Mouse (Mus musculus): Measurements from ENCODE around the gene Pgls. TPM values are rescaled to one million over a fixed set of nuclear protein-coding genes. Genes with fewer than 3 reads are reported as not detected.

Pgls gene
- polyA plus RNA-seq, 1 experiment from 2014 or later = 127 TPM

- ChIA-PET CTCF (interaction anchor here (1.6 to 5.6 kb wide), 3 partner anchors 33 to 54 kb away, joined by 5 to 49 read pairs (median 19); partner anchors contain the start of genes Colgalt1 and Pgls), POLR2A (interaction anchor here (3.1 kb wide), 1 partner anchor 34 kb away, joined by 7 read pairs; the partner anchor contains the start of gene Pgls)
- no peaks in the 10 kb centered on the region for H3K27me3 ChIP-seq
- in situ Hi-C loops (cut with MboI; ENCODE audit: low pct_unique_long_range_greater_than_20kb) = no loop called here
- TF ChIP-seq CTCF (IDR thresholded peaks at IDR 0.05) = no peak
- DNase-seq (ENCODE audit: low read depth, low spot score) (no peak), ATAC-seq (peak; percentile 15)
Observed at GRCm38 (mm10) chr8:71558071-71558957, 33.7 kb upstream of the Pgls start, which contains the start of gene Tmem221. TSS of gene Tmem221 (minus strand) at chr8:71558871.

DNA sequence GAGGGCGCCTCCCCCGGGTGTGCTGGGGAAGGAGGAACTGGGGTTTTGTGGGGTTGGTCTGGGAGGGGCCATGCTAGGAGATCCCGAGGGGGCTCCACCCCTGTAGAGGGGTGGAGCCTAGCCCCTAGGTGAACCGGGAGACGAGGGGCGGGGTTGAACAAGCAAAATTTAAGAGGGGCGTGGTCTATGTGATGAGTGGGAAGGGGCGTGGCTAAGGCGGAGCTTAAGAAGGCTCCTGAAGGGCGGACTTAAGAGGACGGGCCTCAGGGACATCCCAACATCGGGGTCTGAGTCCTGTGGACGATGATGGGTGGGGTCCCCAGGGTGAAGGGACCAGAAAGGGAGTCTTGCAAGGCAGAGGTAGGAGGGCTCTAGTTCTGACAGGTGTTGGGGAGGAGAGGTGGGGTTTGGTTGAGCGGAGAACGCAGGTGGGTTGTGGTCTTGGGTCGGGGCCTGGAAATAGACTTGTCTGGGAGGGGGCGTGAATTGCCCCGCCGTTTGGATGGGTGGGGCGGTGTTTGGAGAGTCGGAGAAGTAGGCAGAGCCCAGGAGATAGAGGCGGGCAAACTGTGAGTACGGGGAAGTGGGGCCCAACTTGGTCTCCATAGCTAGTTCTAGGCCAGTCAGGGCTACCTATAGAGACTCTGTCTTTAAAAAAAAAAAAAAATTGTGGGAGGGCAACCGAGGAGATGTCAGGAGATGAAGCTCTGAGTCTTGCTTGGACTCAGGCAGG, 32.9 kb upstream of the Pgls start:
- TF ChIP-seq CTCF (IDR thresholded peaks at IDR 0.05) = no peak
- ChIA-PET CTCF (interaction anchor here (1.6 to 5.6 kb wide), 3 partner anchors 32 to 53 kb away, joined by 5 to 49 read pairs (median 19); partner anchors contain the start of genes Colgalt1 and Pgls), POLR2A (interaction anchor here (0.6 to 3.1 kb wide), 3 partner anchors 10 to 57 kb away, joined by 3 to 7 read pairs (median 3); partner anchors contain the start of gene Pgls)
- DNase-seq (ENCODE audit: low read depth, low spot score) = no peak
- in situ Hi-C loops (cut with MboI; ENCODE audit: low pct_unique_long_range_greater_than_20kb) = no loop called here
- H3K27me3 ChIP-seq = no peaks in the 10 kb centered on the region
- ATAC-seq = peak; percentile 57

DNA sequence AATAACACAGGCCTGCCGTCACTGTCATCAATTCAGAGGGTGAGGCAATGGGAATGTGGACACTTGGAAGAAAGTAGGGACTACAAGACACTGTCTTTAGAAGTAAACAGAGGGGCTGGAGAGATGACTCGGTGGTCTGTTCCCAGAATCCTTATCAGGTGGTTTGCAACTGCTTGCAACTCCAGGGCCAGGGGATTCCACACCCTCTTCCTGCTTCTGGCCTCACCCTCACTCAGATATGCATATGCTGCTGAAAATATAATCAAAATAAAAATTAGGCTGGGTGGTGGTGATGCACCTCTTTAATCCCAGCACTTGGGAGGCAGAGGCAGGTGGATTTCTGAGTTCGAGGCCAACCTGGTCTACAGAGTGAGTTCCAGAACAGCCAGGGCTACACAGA, 31.9 kb upstream of the Pgls start:
- POLR2A ChIA-PET = interaction anchor here (3.1 kb wide), 1 partner anchor 32 kb away, joined by 7 read pairs; the partner anchor contains the start of gene Pgls

GRCm38 (mm10) chr8:71560765-71561164, 31.2 kb upstream of the Pgls start:
- no peak for TF ChIP-seq CTCF (IDR thresholded peaks at IDR 0.05)
- POLR2A ChIA-PET = interaction anchor here (0.5 to 2.2 kb wide), 3 partner anchors 31 to 39 kb away, joined by 3 to 12 read pairs (median 6); partner anchors contain the start of gene Pgls
- ATAC-seq (no peak), DNase-seq (ENCODE audit: low read depth, low spot score) (no peak)
- H3K27me3 ChIP-seq = no peaks in the 10 kb centered on the region
- CTCF ChIA-PET = interaction anchor here (1.1 to 5.6 kb wide), 9 partner anchors 9 to 112 kb away, joined by 4 to 49 read pairs (median 11); partner anchors contain the start of genes Colgalt1 and Pgls
- in situ Hi-C loops (cut with MboI; ENCODE audit: low pct_unique_long_range_greater_than_20kb) = loop anchor here (5.0 kb wide), 2 partner anchors 42 to 102 kb away; no protein-coding TSS in a partner anchor

More for the DNA sequence above, 31.9 kb upstream of the Pgls start:
- DNase-seq (ENCODE audit: low read depth, low spot score) (no peak), ATAC-seq (no peak)
- no peaks in the 10 kb centered on the region for H3K27me3 ChIP-seq
- no peak for TF ChIP-seq CTCF (IDR thresholded peaks at IDR 0.05)
- in situ Hi-C loops (cut with MboI; ENCODE audit: low pct_unique_long_range_greater_than_20kb) = loop anchor here (5.0 kb wide), 2 partner anchors 42 to 102 kb away; no protein-coding TSS in a partner anchor
- CTCF ChIA-PET = interaction anchor here (2.6 to 5.6 kb wide), 5 partner anchors 9 to 100 kb away, joined by 9 to 49 read pairs (median 19); partner anchors contain the start of genes Colgalt1 and Pgls

DNA sequence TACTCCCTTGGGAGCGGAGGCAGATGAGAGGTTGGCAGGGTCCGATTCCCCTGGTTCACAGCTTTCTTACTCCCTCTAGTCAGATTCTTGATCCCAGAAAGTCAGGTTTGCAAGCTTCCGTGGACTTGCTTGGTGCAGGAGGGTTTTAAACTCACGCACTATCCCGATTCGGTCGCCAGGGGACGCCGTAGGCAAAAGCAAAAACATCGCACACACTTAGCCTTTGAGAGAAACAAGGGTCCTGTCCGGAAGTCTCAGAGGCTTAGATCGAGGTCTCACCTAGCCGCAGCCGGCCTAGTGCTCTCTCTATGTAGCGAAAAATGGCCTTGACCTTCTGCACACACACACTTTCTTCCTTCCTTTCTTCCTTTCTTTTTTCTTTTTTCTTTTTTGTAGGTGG, 30.6 kb upstream of the Pgls start:
- POLR2A ChIA-PET = interaction anchor here (0.5 to 2.2 kb wide), 3 partner anchors 30 to 38 kb away, joined by 3 to 12 read pairs (median 6); partner anchors contain the start of gene Pgls
- peak; percentile 22 for ATAC-seq
- DNase-seq (ENCODE audit: low read depth, low spot score) = no peak
- CTCF ChIA-PET = interaction anchor here (1.1 to 5.6 kb wide), 12 partner anchors 9 to 111 kb away, joined by 4 to 49 read pairs (median 10); partner anchors contain the start of genes Colgalt1 and Pgls
- no peak for TF ChIP-seq CTCF (IDR thresholded peaks at IDR 0.05)
- in situ Hi-C loops (cut with MboI; ENCODE audit: low pct_unique_long_range_greater_than_20kb) = loop anchor here (5.0 kb wide), 2 partner anchors 41 to 101 kb away; no protein-coding TSS in a partner anchor
- H3K27me3 ChIP-seq = no peaks in the 10 kb centered on the region

- CTCF ChIA-PET = interaction anchor here (0.9 to 5.6 kb wide), 16 partner anchors 7 to 100 kb away, joined by 3 to 49 read pairs (median 6); partner anchors contain the start of gene Pgls
- in situ Hi-C loops (cut with MboI; ENCODE audit: low pct_unique_long_range_greater_than_20kb) = loop anchor here (5.0 kb wide), 2 partner anchors 40 to 100 kb away; no protein-coding TSS in a partner anchor
- TF ChIP-seq CTCF (IDR thresholded peaks at IDR 0.05) = no peak
- ATAC-seq (no peak), DNase-seq (ENCODE audit: low read depth, low spot score) (no peak)
- no peaks in the 10 kb centered on the region for H3K27me3 ChIP-seq
- POLR2A ChIA-PET = interaction anchor here (1.8 to 2.2 kb wide), 3 partner anchors 29 to 37 kb away, joined by 6 to 15 read pairs (median 12); partner anchors contain the start of gene Pgls
Observed at GRCm38 (mm10) chr8:71562751-71563150, 29.2 kb upstream of the Pgls start.

- no peaks in the 10 kb centered on the region for H3K27me3 ChIP-seq
- no peak for TF ChIP-seq CTCF (IDR thresholded peaks at IDR 0.05)
- in situ Hi-C loops (cut with MboI; ENCODE audit: low pct_unique_long_range_greater_than_20kb) = loop anchor here (5.0 kb wide), 2 partner anchors 38 to 98 kb away; no protein-coding TSS in a partner anchor
- DNase-seq (ENCODE audit: low read depth, low spot score) (no peak), ATAC-seq (no peak)
- ChIA-PET POLR2A (interaction anchor here (1.8 kb wide), 1 partner anchor 31 kb away, joined by 15 read pairs; no protein-coding TSS in a partner anchor), CTCF (interaction anchor here (1.1 to 5.6 kb wide), 3 partner anchors 27 to 97 kb away, joined by 6 to 49 read pairs (median 12); partner anchors contain the start of gene Pgls)
Observed at GRCm38 (mm10) chr8:71563992-71564391, 28.0 kb upstream of the Pgls start.

DNA sequence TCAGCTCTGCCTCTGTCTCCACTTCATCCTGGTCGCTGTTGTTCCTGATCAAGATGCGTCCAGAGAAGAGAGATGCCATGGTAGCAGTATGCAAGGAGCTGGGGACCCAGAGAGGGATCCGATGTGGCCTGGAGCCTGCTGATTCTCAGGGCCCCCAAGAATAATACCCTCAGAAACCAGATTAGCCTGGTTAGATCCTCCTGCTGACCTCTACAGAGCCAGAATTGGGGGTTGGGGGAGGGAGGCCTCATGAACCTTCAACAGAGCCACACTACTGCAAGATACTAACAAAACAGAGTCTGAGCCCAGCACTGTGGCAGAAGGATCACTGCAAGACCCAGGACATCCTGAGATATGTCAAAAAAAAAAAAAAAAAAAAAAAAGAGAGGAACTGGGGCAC, 25.5 kb upstream of the Pgls start, which contains the start of gene Nxnl1:
TSS of gene Nxnl1 (minus strand) at position 101 of the 400 bp plus-strand sequence.
- no peak for TF ChIP-seq CTCF (IDR thresholded peaks at IDR 0.05)
- DNase-seq (ENCODE audit: low read depth, low spot score) (no peak), ATAC-seq (no peak)
- no peaks in the 10 kb centered on the region for H3K27me3 ChIP-seq
- POLR2A ChIA-PET = no interaction called here
- CTCF ChIA-PET = interaction anchor here (1.5 kb wide), 1 partner anchor 94 kb away, joined by 6 read pairs; no protein-coding TSS in a partner anchor
- in situ Hi-C loops (cut with MboI; ENCODE audit: low pct_unique_long_range_greater_than_20kb) = no loop called here

- no peak for ATAC-seq
- H3K27me3 ChIP-seq = no peaks in the 10 kb centered on the region
- ChIA-PET POLR2A (interaction anchor here (4.0 kb wide), 1 partner anchor 27 kb away, joined by 12 read pairs; no protein-coding TSS in a partner anchor), CTCF (interaction anchor here (1.4 to 2.4 kb wide), 4 partner anchors 25 to 93 kb away, joined by 3 to 9 read pairs (median 6); no protein-coding TSS in a partner anchor)
- no peak for TF ChIP-seq CTCF (IDR thresholded peaks at IDR 0.05)
- in situ Hi-C loops (cut with MboI; ENCODE audit: low pct_unique_long_range_greater_than_20kb) = no loop called here
- no peak for DNase-seq (ENCODE audit: low read depth, low spot score)
Observed at GRCm38 (mm10) chr8:71567587-71567986, 24.4 kb upstream of the Pgls start.

Measured in Patski (cell line).